10 mouse cellular contexts compared by ENCODE assay signal in genomic region chr14:45563577-45563976, GRCm38 (mm10). TPM values are rescaled to one million over a fixed set of nuclear protein-coding genes. Genes with fewer than 3 reads are reported as not detected.
DNase-seq lines count a peak whose midpoint lies in the region; ATAC-seq lines count a peak whose summit lies in the region.
"Had no signal": no experiment of that assay in that cellular context is flagged by ENCODE, and none has a peak within 500 bp of the region (broad histone marks: within the 10 kb centered on the region; RNA-seq: fewer than 3 reads in every experiment).

No protein-coding gene starts in this region.

- ATAC-seq in kidney, embryonic 16.5 days (ENCODE audit: low FRiP score, low TSS enrichment), result peak; percentile 24; the same call in 1 of the 2 replicates
- ATAC-seq in kidney, embryonic 14.5 days (ENCODE audit: low FRiP score, low TSS enrichment), result no peak
- ATAC-seq in limb, embryonic 12.5 days (ENCODE audit: insufficient number of reproducible peaks, insufficient read depth, low FRiP score, low TSS enrichment, low read depth), result 0 out of 2 replicates have a peak, but pooled peaks have one; percentile 30

- no peak overlapping the region for H3K9ac ChIP-seq in kidney, embryonic 16.5 days (replicated peaks; ENCODE audit: low read length)
- H3K9ac ChIP-seq in kidney, embryonic 14.5 days (ENCODE audit: low read depth, low read length), result no peak overlapping the region
- no peak overlapping the region for H3K9ac ChIP-seq in limb, embryonic 12.5 days (replicated peaks)
- H3K9ac ChIP-seq: liver, embryonic 14.5 days had no signal

- no peak overlapping the region for H3K4me3 ChIP-seq in kidney, embryonic 16.5 days (ENCODE audit: low read length)
- no peak overlapping the region for H3K4me3 ChIP-seq in kidney, embryonic 14.5 days (ENCODE audit: low read length)
- no peak overlapping the region for H3K4me3 ChIP-seq in limb, embryonic 12.5 days (replicated peaks)

- no peaks in the 10 kb centered on the region for H3K36me3 ChIP-seq in kidney, embryonic 16.5 days (ENCODE audit: insufficient read depth, low read length)
- H3K36me3 ChIP-seq in kidney, embryonic 14.5 days (ENCODE audit: control insufficient read depth, insufficient read depth, low read length), result no peaks in the 10 kb centered on the region
- H3K36me3 ChIP-seq in limb, embryonic 12.5 days, result no peaks in the 10 kb centered on the region
- H3K36me3 ChIP-seq: G1E had no signal

- DNase-seq in urinary bladder, postnatal 14 days (ENCODE audit: low spot score), result peak; percentile 49
- DNase-seq in urinary bladder, postnatal 25 days (ENCODE audit: low spot score), result no peak
- DNase-seq in heart, adult 9 months (ENCODE audit: low spot score in 2 of 2), result peak; percentile 52 to 69
- DNase-seq in spleen, postnatal 14 days (ENCODE audit: low spot score in 2 of 2), result no peak
- no peak for DNase-seq in embryo, embryonic 9.5 days (ENCODE audit: extremely low spot score)

- H3K27me3 ChIP-seq in kidney, embryonic 16.5 days (ENCODE audit: insufficient read depth, low read length), result no peaks in the 10 kb centered on the region
- H3K27me3 ChIP-seq in kidney, embryonic 14.5 days (ENCODE audit: control insufficient read depth, insufficient read depth, low read length), result no peaks in the 10 kb centered on the region
- no peaks in the 10 kb centered on the region for H3K27me3 ChIP-seq in limb, embryonic 12.5 days

- peaks cover 15% of the 10 kb centered on the region for H3K4me1 ChIP-seq in kidney, embryonic 16.5 days (ENCODE audit: insufficient read depth, low read length)
- peaks cover 5% of the 10 kb centered on the region; the same call in 1 of the 2 replicates for H3K4me1 ChIP-seq in kidney, embryonic 14.5 days (ENCODE audit: control insufficient read depth, insufficient read depth, low read length)
- peaks cover 30% of the 10 kb centered on the region for H3K4me1 ChIP-seq in limb, embryonic 12.5 days (replicated peaks)

- no peaks in the 10 kb centered on the region for H3K9me3 ChIP-seq in kidney, embryonic 16.5 days (ENCODE audit: low read length)
- no peaks in the 10 kb centered on the region for H3K9me3 ChIP-seq in kidney, embryonic 14.5 days (ENCODE audit: control insufficient read depth, low read length)
- no peaks in the 10 kb centered on the region for H3K9me3 ChIP-seq in limb, embryonic 12.5 days
- H3K9me3 ChIP-seq: G1E had no signal

- H3K4me2 ChIP-seq in kidney, embryonic 16.5 days (replicated peaks; ENCODE audit: low read depth, low read length), result no peak overlapping the region
- H3K4me2 ChIP-seq in kidney, embryonic 14.5 days (replicated peaks; ENCODE audit: low read depth, low read length), result no peak overlapping the region
- H3K4me2 ChIP-seq in limb, embryonic 12.5 days, result no peak overlapping the region

- WGBS in kidney, embryonic 16.5 days, result 90% methylated on average over 1 of the region's 1 CpGs
- WGBS in kidney, embryonic 14.5 days, result 100% methylated on average over 1 of the region's 1 CpGs
- 89% methylated on average over 1 of the region's 1 CpGs for WGBS in limb, embryonic 12.5 days

- no peak overlapping the region for H3K27ac ChIP-seq in kidney, embryonic 16.5 days (ENCODE audit: low read length)
- H3K27ac ChIP-seq in kidney, embryonic 14.5 days (ENCODE audit: low read depth, low read length), result no peak overlapping the region
- H3K27ac ChIP-seq in limb, embryonic 12.5 days, result peak overlapping the region; percentile 94
- H3K27ac ChIP-seq: liver, embryonic 14.5 days had no signal

RNA-seq across cellular contexts. Expression of gene Fermt2, which starts 33.7 kb away (rescaled TPM):
- polyA plus RNA-seq in kidney, embryonic 16.5 days (2015; fragmentation: Nextera tagmentation; extraction: Ambion mirVana), result 164 and 176 TPM in 2 replicates
- polyA plus RNA-seq in kidney, embryonic 14.5 days (2014; fragmentation: Nextera tagmentation; extraction: Ambion mirVana), result 147 and 172 TPM in 2 replicates
- 123 and 128 TPM in 2 replicates for polyA plus RNA-seq in limb, embryonic 12.5 days (2016; fragmentation: Nextera tagmentation; extraction: Ambion mirVana)
- polyA plus RNA-seq: G1E had no signal

Comparison
In these comparisons a context has a peak if more than half of its experiments do, and no peak if none do; other contexts are left out.
1. DNase-seq: peak in urinary bladder, postnatal 14 days (single experiment) and heart, adult 9 months (2 of 2); none in urinary bladder, postnatal 25 days (single experiment), spleen, postnatal 14 days (0 of 2) and embryo, embryonic 9.5 days (single experiment).